Mouse (Mus musculus) forebrain, embryonic 16.5 days (tissue): Measurements from ENCODE around the gene Atl2. TPM values are rescaled to one million over a fixed set of nuclear protein-coding genes. Genes with fewer than 3 reads are reported as not detected.

Source experiments
- ATAC-seq: fragments of 200-750 bp; cut with Nextera tagmentation; 2 replicates; pipeline ENCODE4 v1.8.0; 2017; ENCODE audit warnings: mild to moderate bottlenecking, moderate library complexity
- H3K27ac ChIP-seq: fragments of 300-500 bp; sonication (generic); 2 replicates; pipeline ENCODE4 v1.5.1; 2014; ENCODE audit warnings: low read length, control low read depth
- H3K27me3 ChIP-seq: fragments of 300-500 bp; sonication (generic); replicated peaks from 2 replicates; pipeline ENCODE4 v1.6.1; 2014; ENCODE audit warnings: low read length; ENCODE audit not compliant: control insufficient read depth, insufficient read depth
- H3K36me3 ChIP-seq: fragments of 300-500 bp; sonication (generic); 2 replicates; pipeline ENCODE4 v1.6.1; 2014; ENCODE audit not compliant: control insufficient read depth, insufficient read depth
- H3K4me1 ChIP-seq: fragments of 300-500 bp; sonication (generic); replicated peaks from 2 replicates; pipeline ENCODE4 v1.6.1; 2014; ENCODE audit warnings: low read length; ENCODE audit not compliant: control insufficient read depth, insufficient read depth
- H3K4me2 ChIP-seq: fragments of 300-500 bp; sonication (generic); 2 replicates; pipeline ENCODE4 v1.6.1; 2014; ENCODE audit warnings: mild to moderate bottlenecking, low read length, control low read depth
- H3K4me3 ChIP-seq: fragments of 300-500 bp; sonication (generic); replicated peaks from 2 replicates; pipeline ENCODE4 v1.5.1; 2014; ENCODE audit warnings: mild to moderate bottlenecking, low read length, control low read depth
- H3K9ac ChIP-seq: fragments of 300-500 bp; sonication (generic); replicated peaks from 2 replicates; pipeline ENCODE4 v1.6.1; 2014; ENCODE audit warnings: low read depth, low read length, control low read depth
- H3K9me3 ChIP-seq: fragments of 300-500 bp; sonication (generic); 2 replicates; pipeline ENCODE4 v1.6.1; 2016; ENCODE audit warnings: low read length; ENCODE audit not compliant: control insufficient read depth
- WGBS: fragments of 180-500 bp; shearing (Covaris S2); extraction: QIAGEN DNeasy Blood & Tissue Kit; methylation state at CpG from one replicate; pipeline ENCODE4 v1.1.7; 2014; 5-methylcytosine and 5-hydroxymethylcytosine counted together
- polyA plus RNA-seq: library from polyadenylated mRNA; unstranded; fragments of >200 nt; fragmentation: Nextera tagmentation; extraction: Ambion mirVana; gene quantifications from 2 replicates; pipeline ENCODE4 v1.2.1, GENCODE M21; 2015

The Atl2 gene
- polyA plus RNA-seq, 1 experiment from 2014 or later = 38.6 TPM

GRCm38 (mm10) chr17:79925865-79926421 is 30.0 kb upstream of the Atl2 start:
- ATAC-seq = no peak
- Histone ChIP-seq H3K9me3 (no peaks in the 10 kb centered on the region), H3K36me3 (no peaks in the 10 kb centered on the region), H3K4me3 (no peak overlapping the region), H3K9ac (no peak overlapping the region), H3K27ac (no peak overlapping the region), H3K27me3 (no peaks in the 10 kb centered on the region), H3K4me2 (no peak overlapping the region), H3K4me1 (no peaks in the 10 kb centered on the region)
- WGBS = 94% methylated on average over 11 of the region's 11 CpGs

- H3K36me3 ChIP-seq = no peaks in the 10 kb centered on the region
- H3K4me2 ChIP-seq = no peak overlapping the region
- no peak overlapping the region for H3K27ac ChIP-seq
- ATAC-seq = no peak
- no peak overlapping the region for H3K4me3 ChIP-seq
- H3K9ac ChIP-seq = no peak overlapping the region
- no peaks in the 10 kb centered on the region for H3K4me1 ChIP-seq
- H3K9me3 ChIP-seq = no peaks in the 10 kb centered on the region
- H3K27me3 ChIP-seq = no peaks in the 10 kb centered on the region
- WGBS = 80% methylated on average over 2 of the region's 2 CpGs
These were observed 24.4 kb upstream of the Atl2 start for GRCm38 (mm10) chr17:79920355-79920754.

DNA sequence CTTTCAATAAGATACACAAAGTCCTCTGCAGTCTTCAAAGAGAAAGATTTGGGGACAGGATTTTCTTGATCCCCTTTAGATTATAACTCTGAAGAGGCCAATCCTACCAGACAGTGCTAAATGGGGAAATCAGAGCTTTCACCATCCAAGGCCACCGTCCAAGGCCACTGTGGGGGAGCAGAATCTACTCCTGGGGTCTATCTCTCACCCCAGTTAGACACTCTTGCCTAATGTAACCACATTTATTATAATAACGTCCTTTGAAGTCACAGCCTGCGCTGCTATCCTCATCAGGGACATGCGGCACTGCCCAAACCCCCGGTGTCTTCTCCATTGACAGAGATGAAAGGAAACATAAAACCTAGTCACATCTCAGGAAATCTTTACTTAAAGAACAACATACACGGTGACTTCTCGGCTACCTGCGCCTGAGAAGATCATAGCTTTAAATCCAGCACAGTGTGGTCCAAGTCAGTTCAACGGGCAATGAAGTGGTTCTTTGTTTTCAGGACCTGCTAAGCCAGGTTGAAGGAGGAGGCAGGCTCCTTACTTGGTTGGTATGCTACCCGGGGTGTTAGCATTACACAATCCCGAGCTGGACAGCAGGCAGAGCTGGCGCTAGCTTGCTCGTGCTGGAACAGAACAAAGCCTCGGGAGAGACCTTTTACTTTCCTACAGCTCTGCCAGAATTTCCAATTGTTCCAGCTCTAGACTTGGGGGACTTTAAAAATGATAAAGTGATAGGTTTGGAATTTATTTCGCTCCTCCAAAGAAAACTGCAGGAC is 23.8 kb upstream of the Atl2 start:
- no peaks in the 10 kb centered on the region for H3K27me3 ChIP-seq
- no peaks in the 10 kb centered on the region for H3K4me1 ChIP-seq
- H3K4me3 ChIP-seq = no peak overlapping the region
- H3K4me2 ChIP-seq = no peak overlapping the region
- no peaks in the 10 kb centered on the region for H3K36me3 ChIP-seq
- H3K9ac ChIP-seq = no peak overlapping the region
- ATAC-seq = no peak
- no peaks in the 10 kb centered on the region for H3K9me3 ChIP-seq
- 62% methylated on average over 15 of the region's 15 CpGs for WGBS
- H3K27ac ChIP-seq = no peak overlapping the region

- Histone ChIP-seq H3K4me2 (no peak overlapping the region), H3K9me3 (no peaks in the 10 kb centered on the region), H3K36me3 (no peaks in the 10 kb centered on the region), H3K4me3 (no peak overlapping the region), H3K9ac (no peak overlapping the region), H3K27me3 (no peaks in the 10 kb centered on the region), H3K27ac (no peak overlapping the region), H3K4me1 (no peaks in the 10 kb centered on the region)
- WGBS = 38% methylated on average over 9 of the region's 9 CpGs
- no peak for ATAC-seq
These were observed 22.6 kb upstream of the Atl2 start for GRCm38 (mm10) chr17:79918484-79919004.

DNA sequence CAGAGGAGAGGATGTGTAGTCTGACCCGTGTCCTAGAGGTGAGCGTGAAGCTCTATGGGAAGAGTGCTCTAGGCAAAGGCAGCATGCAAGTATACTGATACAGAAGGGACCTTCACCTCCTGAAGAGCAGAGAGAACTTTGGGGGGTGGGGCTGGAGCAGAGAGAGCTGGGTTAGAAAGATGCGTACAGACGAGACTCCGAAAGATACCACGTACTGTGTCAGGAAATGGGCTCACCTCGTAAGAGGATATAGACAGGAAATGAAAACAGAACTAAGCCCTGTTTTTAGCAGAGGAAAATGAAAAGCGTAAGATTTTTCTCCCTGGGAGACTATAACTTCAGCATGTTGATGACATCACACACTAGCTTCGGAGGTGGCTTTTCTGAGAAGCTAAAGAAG is 21.1 kb upstream of the Atl2 start:
- H3K36me3 ChIP-seq = no peaks in the 10 kb centered on the region
- no peak overlapping the region for H3K4me2 ChIP-seq
- no peak overlapping the region for H3K27ac ChIP-seq
- H3K27me3 ChIP-seq = no peaks in the 10 kb centered on the region
- no peaks in the 10 kb centered on the region for H3K9me3 ChIP-seq
- H3K9ac ChIP-seq = no peak overlapping the region
- 88% methylated on average over 9 of the region's 9 CpGs for WGBS
- no peak overlapping the region for H3K4me3 ChIP-seq
- H3K4me1 ChIP-seq = no peaks in the 10 kb centered on the region
- no peak for ATAC-seq

- no peaks in the 10 kb centered on the region for H3K9me3 ChIP-seq
- H3K9ac ChIP-seq = no peak overlapping the region
- no peak for ATAC-seq
- 85% methylated on average over 2 of the region's 2 CpGs for WGBS
- no peak overlapping the region for H3K4me2 ChIP-seq
- H3K4me1 ChIP-seq = no peaks in the 10 kb centered on the region
- H3K27ac ChIP-seq = no peak overlapping the region
- H3K27me3 ChIP-seq = no peaks in the 10 kb centered on the region
- no peaks in the 10 kb centered on the region for H3K36me3 ChIP-seq
- H3K4me3 ChIP-seq = no peak overlapping the region
These were observed 16.3 kb upstream of the Atl2 start for GRCm38 (mm10) chr17:79912174-79912573.

- Histone ChIP-seq H3K4me1 (no peaks in the 10 kb centered on the region), H3K27me3 (no peaks in the 10 kb centered on the region), H3K4me3 (no peak overlapping the region), H3K9me3 (no peaks in the 10 kb centered on the region), H3K9ac (no peak overlapping the region), H3K36me3 (no peaks in the 10 kb centered on the region), H3K4me2 (no peak overlapping the region), H3K27ac (no peak overlapping the region)
- no peak for ATAC-seq
- 84% methylated on average over 3 of the region's 3 CpGs for WGBS
These were observed 15.8 kb upstream of the Atl2 start for GRCm38 (mm10) chr17:79911718-79912117.

DNA sequence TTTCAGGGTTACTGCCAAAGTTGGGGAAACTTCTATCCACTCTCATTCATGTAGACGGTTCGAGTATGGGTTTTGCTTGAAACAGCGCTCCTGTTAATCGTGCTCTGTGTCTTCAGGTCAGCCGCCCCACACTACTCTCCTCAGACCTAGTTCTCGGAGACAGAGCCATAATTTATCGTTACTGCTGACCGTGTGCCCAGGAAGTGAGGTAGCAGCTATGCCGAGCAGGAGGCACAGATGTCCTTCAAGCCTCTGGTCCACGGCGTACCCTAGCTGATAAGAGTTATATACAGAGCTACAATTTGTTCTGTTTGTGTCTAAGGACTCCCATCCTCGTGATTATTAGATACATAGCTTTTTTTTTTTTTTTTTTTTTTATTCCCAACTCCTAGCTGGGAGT is 13.6 kb upstream of the Atl2 start:
- H3K4me3 ChIP-seq = no peak overlapping the region
- H3K4me2 ChIP-seq = no peak overlapping the region
- H3K9me3 ChIP-seq = no peaks in the 10 kb centered on the region
- H3K27ac ChIP-seq = no peak overlapping the region
- H3K9ac ChIP-seq = no peak overlapping the region
- no peaks in the 10 kb centered on the region for H3K27me3 ChIP-seq
- no peaks in the 10 kb centered on the region for H3K36me3 ChIP-seq
- ATAC-seq = no peak
- H3K4me1 ChIP-seq = no peaks in the 10 kb centered on the region
- WGBS = 91% methylated on average over 12 of the region's 12 CpGs

DNA sequence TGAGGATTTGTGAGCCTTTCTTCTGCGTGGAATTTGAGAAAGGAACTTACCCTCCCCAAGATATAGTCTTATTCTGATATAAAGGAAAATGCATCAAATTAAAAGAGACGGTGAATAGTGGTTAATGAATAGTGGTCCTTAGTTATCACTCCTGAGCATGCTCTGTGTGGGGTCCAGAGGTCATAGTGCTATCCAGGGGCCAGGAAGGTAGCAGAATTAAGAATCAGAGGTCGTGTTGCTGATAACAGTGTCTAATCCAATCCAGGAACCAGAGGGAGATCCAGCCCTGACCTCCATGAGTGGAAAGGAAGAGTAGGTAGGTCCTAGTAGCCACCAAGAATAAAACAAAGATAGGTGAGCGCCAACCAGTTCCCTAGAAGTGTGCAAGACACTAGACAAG is 11.8 kb upstream of the Atl2 start:
- no peak overlapping the region for H3K4me2 ChIP-seq
- WGBS = 71% methylated on average over 4 of the region's 4 CpGs
- H3K4me3 ChIP-seq = no peak overlapping the region
- H3K4me1 ChIP-seq = no peaks in the 10 kb centered on the region
- no peak overlapping the region for H3K27ac ChIP-seq
- ATAC-seq = no peak
- H3K36me3 ChIP-seq = no peaks in the 10 kb centered on the region
- no peak overlapping the region for H3K9ac ChIP-seq
- H3K9me3 ChIP-seq = no peaks in the 10 kb centered on the region
- no peaks in the 10 kb centered on the region for H3K27me3 ChIP-seq
